Mouse (Mus musculus): ENCODE results near the gene Liph. TPM values are rescaled to one million over a fixed set of nuclear protein-coding genes. Genes with fewer than 3 reads are reported as not detected.
"Not testable (repeated sequence)": the region's sequence is repeated elsewhere in the genome, so short reads cannot be mapped to it uniquely, and the experiment has no call there.

Gene Liph
- total RNA-seq, 2 experiments from 2014 or later: 0.39 TPM; not detected in 1

GRCm38 (mm10) chr16:21976203-21976602, 19.3 kb downstream of the Liph start:
- DNase-seq: no peak

GRCm38 (mm10) chr16:21971446-21971845, 24.0 kb downstream of the Liph start:
- DNase-seq: no peak

GRCm38 (mm10) chr16:21970536-21970935, 24.9 kb downstream of the Liph start:
- DNase-seq: no peak

GRCm38 (mm10) chr16:21969874-21970273, 25.6 kb downstream of the Liph start:
- DNase-seq: no peak

GRCm38 (mm10) chr16:21965576-21965975, 29.9 kb downstream of the Liph start:
- no peak for DNase-seq

- DNase-seq: peak; percentile 55 to 65
Measured at GRCm38 (mm10) chr16:21955591-21955990, 39.9 kb downstream of the Liph start.

- DNase-seq: peak; percentile 90 to 91
Measured at GRCm38 (mm10) chr16:21946761-21947715, 48.4 kb downstream of the Liph start, which contains the start of gene Tmem41a. TSS of gene Tmem41a (minus strand) at chr16:21947552.

- DNase-seq: no peak
Measured at GRCm38 (mm10) chr16:21928471-21928870, 67.0 kb downstream of the Liph start.

- peak; percentile 11 to 28 for DNase-seq
Measured at GRCm38 (mm10) chr16:21916681-21917080, 78.8 kb downstream of the Liph start.

- no peak for DNase-seq
Measured at GRCm38 (mm10) chr16:21913347-21913746, 82.1 kb downstream of the Liph start.

GRCm38 (mm10) chr16:21908906-21909305, 86.6 kb downstream of the Liph start:
- not testable (repeated sequence) for DNase-seq

GRCm38 (mm10) chr16:21906902-21907301, 88.6 kb downstream of the Liph start:
- DNase-seq: no peak

- DNase-seq: no peak
Measured at GRCm38 (mm10) chr16:21905996-21906395, 89.5 kb downstream of the Liph start.

- DNase-seq: no peak
Measured at GRCm38 (mm10) chr16:21904636-21905035, 90.8 kb downstream of the Liph start.

Other genes starting within 250 kb of the Liph start
- 10 to 100 TPM; 12.2 to 19.0 TPM for gene Ehhadh, start 207.9 kb downstream of the Liph start, total RNA-seq (2021)
- under 1 TPM; 0.77 to 0.87 TPM for gene Map3k13, start 201.3 kb downstream of the Liph start, total RNA-seq (2021)
- 10 to 100 TPM; 11.6 to 14.0 TPM for gene Tmem41a, start 48.1 kb downstream of the Liph start, total RNA-seq (2021)
- gene Senp2, start 13.8 kb upstream of the Liph start, total RNA-seq (2021): 10 to 100 TPM; 24.2 to 25.9 TPM
- 1 to 10 TPM; 4.1 to 6.1 TPM for gene Igf2bp2, start 167.6 kb upstream of the Liph start, total RNA-seq (2021)

Measured in heart, adult 18-20 months (tissue).